In genomic region chr5:32132971-32133501, GRCm38 (mm10) we compare ENCODE assay signal across 8 mouse cellular contexts. TPM values are rescaled to one million over a fixed set of nuclear protein-coding genes. Genes with fewer than 3 reads are reported as not detected.
A peak's percentile ranks its signal among the peaks of the same experiment; 100 is the strongest.
DNase-seq lines count a peak whose midpoint lies in the region; ATAC-seq and TF ChIP-seq lines count a peak whose summit lies in the region.

No protein-coding gene starts in this region.

- no peak; the same call in 1 of the 2 replicates for TF ChIP-seq POLR2A in embryonic fibroblast, embryonic 13.5 days (IDR thresholded peaks at IDR 0.05; ENCODE audit: low read depth, low read length)
- TF ChIP-seq POLR2A in liver, adult 2 months (IDR thresholded peaks at IDR 0.05; ENCODE audit: extremely low read depth, insufficient read depth, low read length): no peak

- H3K9ac ChIP-seq in heart, embryonic 12.5 days: peak overlapping the region; percentile 84
- H3K9ac ChIP-seq in kidney, postnatal 0 days (ENCODE audit: low read depth, low read length): peak overlapping the region; percentile 75
- peak overlapping the region; percentile 64 for H3K9ac ChIP-seq in liver, adult 2 months (ENCODE audit: low read depth, low read length)
- peak overlapping the region; percentile 47 for H3K9ac ChIP-seq in midbrain, postnatal 0 days (replicated peaks; ENCODE audit: low read length, poor library complexity, severe bottlenecking)
- H3K9ac ChIP-seq in stomach, embryonic 16.5 days (ENCODE audit: low read length): peak overlapping the region; percentile 95

- H3K4me2 ChIP-seq in heart, embryonic 12.5 days: peak overlapping the region; percentile 91
- H3K4me2 ChIP-seq in kidney, postnatal 0 days (ENCODE audit: low read length): peak overlapping the region; percentile 90
- peak overlapping the region; percentile 97 for H3K4me2 ChIP-seq in midbrain, postnatal 0 days (ENCODE audit: low read depth, low read length, poor library complexity, severe bottlenecking)
- peak overlapping the region; percentile 85 for H3K4me2 ChIP-seq in stomach, embryonic 16.5 days (ENCODE audit: low read depth, low read length)

- H3ac ChIP-seq in C2C12 (ENCODE audit: control insufficient read depth, insufficient read length, low read depth): peak overlapping the region; percentile 70

- H3K27me3 ChIP-seq in C2C12 (ENCODE audit: control insufficient read depth, insufficient read depth, insufficient read length): no peaks in the 10 kb centered on the region
- peaks cover 10% of the 10 kb centered on the region for H3K27me3 ChIP-seq in heart, embryonic 12.5 days (replicated peaks)
- no peaks in the 10 kb centered on the region for H3K27me3 ChIP-seq in kidney, postnatal 0 days (ENCODE audit: insufficient read depth, low read length)
- no peaks in the 10 kb centered on the region for H3K27me3 ChIP-seq in liver, adult 2 months (ENCODE audit: control insufficient read depth, insufficient read depth, low read length)
- H3K27me3 ChIP-seq in midbrain, postnatal 0 days (ENCODE audit: insufficient read depth, low read length): peaks cover 22% of the 10 kb centered on the region
- H3K27me3 ChIP-seq in stomach, embryonic 16.5 days (ENCODE audit: control insufficient read depth, insufficient read depth, low read length): no peaks in the 10 kb centered on the region

- peak; percentile 70 to 83 for DNase-seq in adrenal gland, postnatal 36 days
- peak; percentile 82 for DNase-seq in kidney, postnatal 0 days (ENCODE audit: low spot score)
- DNase-seq in liver, adult 2 months (ENCODE audit: extremely low read depth, low read depth, low spot score): no peak
- peak; percentile 49 for DNase-seq in midbrain, postnatal 0 days (ENCODE audit: low spot score)

- no peaks in the 10 kb centered on the region for H3K9me3 ChIP-seq in heart, embryonic 12.5 days (replicated peaks)
- no peaks in the 10 kb centered on the region for H3K9me3 ChIP-seq in kidney, postnatal 0 days (replicated peaks; ENCODE audit: low read length)
- H3K9me3 ChIP-seq in midbrain, postnatal 0 days (ENCODE audit: low read length): no peaks in the 10 kb centered on the region
- no peaks in the 10 kb centered on the region for H3K9me3 ChIP-seq in stomach, embryonic 16.5 days (replicated peaks; ENCODE audit: control insufficient read depth, low read length)

- no peaks in the 10 kb centered on the region for H3K36me3 ChIP-seq in C2C12 (ENCODE audit: control insufficient read depth, insufficient read depth)
- H3K36me3 ChIP-seq in heart, embryonic 12.5 days: no peaks in the 10 kb centered on the region
- no peaks in the 10 kb centered on the region for H3K36me3 ChIP-seq in kidney, postnatal 0 days (ENCODE audit: insufficient read depth, low read length)
- H3K36me3 ChIP-seq in liver, adult 2 months (ENCODE audit: control insufficient read depth, insufficient read depth, low read length): no peaks in the 10 kb centered on the region
- no peaks in the 10 kb centered on the region for H3K36me3 ChIP-seq in midbrain, postnatal 0 days (ENCODE audit: insufficient read depth, low read length)
- H3K36me3 ChIP-seq in stomach, embryonic 16.5 days (ENCODE audit: control insufficient read depth, insufficient read depth, low read length): no peaks in the 10 kb centered on the region

- peaks cover 18% of the 10 kb centered on the region for H3K79me3 ChIP-seq in C2C12 (ENCODE audit: low read depth)

- H3K4me1 ChIP-seq in embryonic fibroblast, embryonic 13.5 days (ENCODE audit: control insufficient read depth, insufficient read depth, low read length): no peaks in the 10 kb centered on the region
- H3K4me1 ChIP-seq in heart, embryonic 12.5 days (replicated peaks): peaks cover 13% of the 10 kb centered on the region
- peaks cover 15% of the 10 kb centered on the region for H3K4me1 ChIP-seq in kidney, postnatal 0 days (replicated peaks; ENCODE audit: insufficient read depth, low read length)
- peaks cover 11% of the 10 kb centered on the region for H3K4me1 ChIP-seq in liver, adult 2 months (ENCODE audit: control insufficient read depth, insufficient read depth, low read length)
- peaks cover 14% of the 10 kb centered on the region; the same call in 1 of the 2 replicates for H3K4me1 ChIP-seq in midbrain, postnatal 0 days (ENCODE audit: insufficient read depth, low read length)
- peaks cover 6% of the 10 kb centered on the region; the same call in 1 of the 2 replicates for H3K4me1 ChIP-seq in stomach, embryonic 16.5 days (ENCODE audit: control insufficient read depth, insufficient read depth, low read length)

- under 1% methylated on average over 47 of the region's 48 CpGs for WGBS in heart, embryonic 12.5 days
- WGBS in kidney, postnatal 0 days: 2% methylated on average over 31 of the region's 48 CpGs
- 1% methylated on average over 48 of the region's 48 CpGs for WGBS in liver, adult 2 months
- 1% methylated on average over 46 of the region's 48 CpGs for WGBS in midbrain, postnatal 0 days
- under 1% methylated on average over 47 of the region's 48 CpGs for WGBS in stomach, embryonic 16.5 days

- ATAC-seq in heart, embryonic 12.5 days (ENCODE audit: insufficient number of reproducible peaks, low FRiP score): peak; percentile 30; the same call in 1 of the 2 replicates
- ATAC-seq in kidney, postnatal 0 days (replicated peaks; ENCODE audit: low FRiP score, low read depth): peak; percentile 24
- ATAC-seq in midbrain, postnatal 0 days (ENCODE audit: low FRiP score): no peak
- ATAC-seq in stomach, embryonic 16.5 days (ENCODE audit: insufficient read depth, low FRiP score): peak; percentile 31; the same call in 1 of the 2 replicates

- TF ChIP-seq CTCF in C2C12 (IDR thresholded peaks at IDR 0.05; ENCODE audit: control insufficient read depth, insufficient read depth, insufficient read length): no peak
- no peak for TF ChIP-seq CTCF in embryonic fibroblast, embryonic 13.5 days (IDR thresholded peaks at IDR 0.05; ENCODE audit: borderline replicate concordance, insufficient read depth, low read length)
- no peak for TF ChIP-seq CTCF in kidney, postnatal 0 days (IDR thresholded peaks at IDR 0.05; ENCODE audit: low read depth)
- TF ChIP-seq CTCF in liver, adult 2 months (IDR thresholded peaks at IDR 0.05; ENCODE audit: low read depth, low read length): no peak
- no peak for TF ChIP-seq CTCF in midbrain, postnatal 0 days (IDR thresholded peaks at IDR 0.05)

- peak overlapping the region; percentile 36 for H3K4me3 ChIP-seq in C2C12 (ENCODE audit: insufficient read depth, poor library complexity, severe bottlenecking)
- peak overlapping the region; percentile 10 for H3K4me3 ChIP-seq in embryonic fibroblast, embryonic 13.5 days (ENCODE audit: insufficient read depth, low read length)
- H3K4me3 ChIP-seq in heart, embryonic 12.5 days: peak overlapping the region; percentile 84
- H3K4me3 ChIP-seq in kidney, postnatal 0 days (replicated peaks; ENCODE audit: low read depth, low read length): peak overlapping the region; percentile 77
- peak overlapping the region; percentile 74 for H3K4me3 ChIP-seq in liver, adult 2 months (ENCODE audit: insufficient read depth, low read depth, low read length)
- H3K4me3 ChIP-seq in midbrain, postnatal 0 days (ENCODE audit: low read depth, low read length): peak overlapping the region; percentile 67
- H3K4me3 ChIP-seq in stomach, embryonic 16.5 days (replicated peaks; ENCODE audit: low read length): peak overlapping the region; percentile 94

- H3K27ac ChIP-seq in embryonic fibroblast, embryonic 13.5 days (ENCODE audit: insufficient read depth, low read length): peak overlapping the region; percentile 85
- peak overlapping the region; percentile 98 for H3K27ac ChIP-seq in heart, embryonic 12.5 days (ENCODE audit: poor library complexity, severe bottlenecking)
- H3K27ac ChIP-seq in kidney, postnatal 0 days: peak overlapping the region; percentile 99
- no peak overlapping the region for H3K27ac ChIP-seq in liver, adult 2 months (replicated peaks; ENCODE audit: insufficient read depth, low read depth, low read length)
- peak overlapping the region; percentile 39; the same call in 1 of the 2 replicates for H3K27ac ChIP-seq in midbrain, postnatal 0 days (ENCODE audit: low read depth, low read length)
- peak overlapping the region; percentile 100 for H3K27ac ChIP-seq in stomach, embryonic 16.5 days (ENCODE audit: low read length)

- peaks cover 20% of the 10 kb centered on the region for H3K79me2 ChIP-seq in C2C12 (ENCODE audit: control insufficient read depth, insufficient read depth)
- no peaks in the 10 kb centered on the region for H3K79me2 ChIP-seq in liver, adult 2 months (ENCODE audit: control insufficient read depth, insufficient read depth, low read length)

TF ChIP-seq in C2C12, 6 proteins besides CTCF, POLR2A, EP300 and RAD21:
- TF ChIP-seq FOSL1 (IDR thresholded peaks at IDR 0.05; ENCODE audit: insufficient read depth, low read length, poor library complexity, severe bottlenecking) (no peak), MAX (IDR thresholded peaks at IDR 0.05) (no peak), USF1 (IDR thresholded peaks at IDR 0.05; ENCODE audit: low read depth) (no peak), MYOG (IDR thresholded peaks at IDR 0.05; ENCODE audit: control insufficient read depth, extremely low read depth, insufficient read length) (no peak), MYOD1 (IDR thresholded peaks at IDR 0.05; ENCODE audit: control insufficient read depth, insufficient read length, low read depth) (no peak), CEBPB (IDR thresholded peaks at IDR 0.05; ENCODE audit: low read depth) (no peak)

RNA-seq across cellular contexts. Expression of gene Fosl2, which starts 2.6 kb away (rescaled TPM):
- polyA plus RNA-seq in C2C12 (2012; fragmentation: generic; extraction: Trizol): 15.3 TPM
- total RNA-seq in adrenal gland, postnatal 36 days (2021): 100 to 1,000 TPM; 450 to 501 TPM
- 167 and 171 TPM in 2 replicates for polyA plus RNA-seq in embryonic fibroblast, embryonic 13.5 days (2011; ENCODE audit: insufficient read length, low read depth, missing spikeins)
- polyA plus RNA-seq in heart, embryonic 12.5 days (2016; fragmentation: Nextera tagmentation; extraction: Ambion mirVana): 3.3 and 3.8 TPM in 2 replicates
- 5.3 and 5.4 TPM in 2 replicates for polyA plus RNA-seq in kidney, postnatal 0 days (2015; fragmentation: Nextera tagmentation; extraction: Ambion mirVana)
- total RNA-seq in liver, adult 2 months (2014; rRNA removed): 2.1 and 4.2 TPM in 2 replicates
- polyA plus RNA-seq in liver, adult 2 months (2012; rRNA removed): 2.6 and 4.4 TPM in 2 replicates
- total RNA-seq in midbrain, postnatal 0 days (2014; rRNA removed): 5.5 and 6.4 TPM in 2 replicates
- polyA plus RNA-seq in midbrain, postnatal 0 days (2015; fragmentation: Nextera tagmentation; extraction: Ambion mirVana): 0.52 and 0.58 TPM in 2 replicates
- 13.3 and 14.3 TPM in 2 replicates for polyA plus RNA-seq in stomach, embryonic 16.5 days (2015; fragmentation: Nextera tagmentation; extraction: Ambion mirVana)

Comparison
In these comparisons a context has a peak if more than half of its experiments do, and no peak if none do; other contexts are left out.
1. H3K4me3 ChIP-seq: peak in every context shown above with its lines; median percentile 94 in stomach, embryonic 16.5 days; 84 in heart, embryonic 12.5 days; 77 in kidney, postnatal 0 days; 74 in liver, adult 2 months; 67 in midbrain, postnatal 0 days; 36 in C2C12; 10 in embryonic fibroblast, embryonic 13.5 days.
2. RNA of gene Fosl2, which starts 2.6 kb away (polyA plus RNA-seq): 167 to 171 TPM in embryonic fibroblast, embryonic 13.5 days; 15.3 TPM in C2C12 (single experiment), 13.3 to 14.3 TPM in stomach, embryonic 16.5 days, 5.3 to 5.4 TPM in kidney, postnatal 0 days, 2.6 to 4.4 TPM in liver, adult 2 months, 3.3 to 3.8 TPM in heart, embryonic 12.5 days and 0.52 to 0.58 TPM in midbrain, postnatal 0 days; every median in the first group is over 10 times any median in the second.
3. Peak in every context shown above with its lines, with median percentiles within 50 percentile points of each other: H3K4me2 ChIP-seq and H3K9ac ChIP-seq.